Mouse (Mus musculus) retina, postnatal 7 days (tissue): ENCODE measurements around the gene Ntmt1.

Experiments used
- DNase-seq: peaks from one replicate; pipeline ENCODE4 v3.0.0-alpha.2; 2012; ENCODE audit warnings: low read depth, low spot score

Gene Ntmt1

DNA sequence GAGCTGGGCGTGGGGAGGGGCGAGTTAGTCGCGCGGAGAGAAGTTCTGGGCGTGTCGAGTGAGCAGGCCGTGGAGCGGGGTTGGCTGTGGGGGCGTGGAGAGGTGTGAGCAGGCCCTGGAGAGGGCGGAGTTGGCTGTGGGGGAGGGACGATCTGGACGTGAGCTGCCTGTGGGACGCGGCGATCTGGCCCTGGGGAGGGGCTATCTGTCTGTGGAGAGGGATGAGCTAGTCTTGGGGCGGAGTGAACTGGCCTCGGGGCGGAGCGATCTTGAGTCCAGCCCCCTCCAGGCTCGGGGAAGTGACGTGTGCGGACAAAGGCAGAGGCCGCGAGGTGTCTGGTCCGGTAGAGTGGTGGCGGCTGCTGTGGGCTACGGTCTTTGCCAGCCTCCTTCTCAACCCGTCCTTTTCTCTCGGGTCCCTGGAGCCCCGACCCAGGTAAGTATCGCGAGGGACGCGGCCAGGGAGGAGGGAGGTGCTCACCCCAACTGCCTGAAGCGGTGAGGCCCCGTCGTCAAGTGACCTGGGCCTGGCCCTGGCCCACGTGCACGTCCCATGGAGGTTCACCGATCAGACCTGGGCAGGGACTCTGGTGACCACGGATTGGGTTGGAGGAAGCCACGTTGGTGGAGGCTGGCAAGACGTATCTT is at the start of gene Ntmt1:
TSS of gene Ntmt1 (plus strand) at position 179 of the 648 bp plus-strand sequence.
- peak; percentile 98 for DNase-seq

DNA sequence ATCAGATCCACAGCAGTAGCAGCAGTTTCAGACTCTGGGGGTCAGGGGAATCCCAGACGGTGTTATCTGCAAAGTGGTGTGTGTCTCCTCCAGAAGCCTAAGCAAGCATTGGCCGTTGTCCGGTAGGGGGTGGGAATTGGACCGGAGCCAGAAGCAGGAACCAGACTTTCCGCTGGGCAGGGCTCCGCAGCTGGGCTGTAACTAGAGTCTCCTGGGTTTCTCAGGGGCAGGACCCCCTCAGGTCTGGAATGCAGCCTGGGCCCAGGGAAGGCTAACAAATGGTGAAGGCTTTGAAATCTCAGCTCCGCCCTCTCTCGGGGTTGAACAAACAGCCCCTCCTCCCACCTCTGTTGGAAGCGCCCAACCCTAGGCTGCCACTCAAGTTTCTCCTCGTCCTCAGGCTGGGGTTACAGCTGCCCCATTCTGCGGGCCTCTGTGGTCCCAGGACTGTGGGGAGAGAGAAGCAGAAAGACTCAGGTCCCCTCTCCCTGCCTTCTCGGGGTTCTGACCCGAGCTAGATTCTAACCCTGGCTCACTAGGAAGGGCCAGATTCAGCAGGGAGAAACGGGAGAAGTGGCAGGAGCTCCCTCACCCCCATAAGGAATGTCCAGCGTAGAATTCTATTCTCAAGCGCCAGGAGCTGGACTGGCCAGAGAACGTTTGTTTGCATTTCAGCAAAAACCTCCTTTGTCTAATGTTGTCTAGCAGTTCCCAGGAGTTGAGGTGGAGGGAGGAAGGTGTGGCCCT is 49.1 kb upstream of the Ntmt1 start:
- peak; percentile 27 for DNase-seq

DNA sequence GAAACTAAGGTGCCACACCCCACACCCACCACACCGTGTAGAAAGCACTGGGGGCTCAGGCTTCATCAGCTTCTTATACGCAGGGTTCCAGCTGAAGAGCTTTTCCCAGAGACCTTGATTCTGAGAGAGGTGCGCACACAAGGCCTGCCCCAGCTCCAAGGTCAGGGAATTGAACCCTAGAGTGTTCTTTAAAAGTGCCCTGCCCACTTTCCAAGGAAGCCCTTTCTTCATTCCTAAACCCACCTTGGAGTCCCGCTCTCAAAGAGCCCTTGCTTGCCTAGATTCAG is 48.6 kb upstream of the Ntmt1 start:
- DNase-seq: no peak

DNA sequence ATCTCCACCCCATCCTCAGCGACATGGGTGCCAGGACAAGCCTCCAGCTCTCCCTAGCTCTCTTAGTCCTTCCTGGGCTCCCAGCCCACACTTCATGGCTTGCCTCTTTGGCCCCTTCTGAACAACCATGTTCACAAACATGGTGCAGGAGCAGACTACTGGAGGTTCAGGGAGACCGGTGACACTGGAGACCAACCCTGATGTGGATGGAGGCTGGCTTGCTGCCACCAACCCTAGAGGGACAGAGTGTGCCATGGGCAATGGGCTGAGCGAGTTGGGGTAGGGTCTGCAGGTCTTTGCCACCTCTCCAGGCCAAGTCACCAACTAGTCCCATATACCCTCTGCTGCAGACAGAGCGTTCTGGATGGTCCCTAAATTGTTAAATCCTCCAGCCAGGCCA is 48.2 kb upstream of the Ntmt1 start:
- no peak for DNase-seq

DNA sequence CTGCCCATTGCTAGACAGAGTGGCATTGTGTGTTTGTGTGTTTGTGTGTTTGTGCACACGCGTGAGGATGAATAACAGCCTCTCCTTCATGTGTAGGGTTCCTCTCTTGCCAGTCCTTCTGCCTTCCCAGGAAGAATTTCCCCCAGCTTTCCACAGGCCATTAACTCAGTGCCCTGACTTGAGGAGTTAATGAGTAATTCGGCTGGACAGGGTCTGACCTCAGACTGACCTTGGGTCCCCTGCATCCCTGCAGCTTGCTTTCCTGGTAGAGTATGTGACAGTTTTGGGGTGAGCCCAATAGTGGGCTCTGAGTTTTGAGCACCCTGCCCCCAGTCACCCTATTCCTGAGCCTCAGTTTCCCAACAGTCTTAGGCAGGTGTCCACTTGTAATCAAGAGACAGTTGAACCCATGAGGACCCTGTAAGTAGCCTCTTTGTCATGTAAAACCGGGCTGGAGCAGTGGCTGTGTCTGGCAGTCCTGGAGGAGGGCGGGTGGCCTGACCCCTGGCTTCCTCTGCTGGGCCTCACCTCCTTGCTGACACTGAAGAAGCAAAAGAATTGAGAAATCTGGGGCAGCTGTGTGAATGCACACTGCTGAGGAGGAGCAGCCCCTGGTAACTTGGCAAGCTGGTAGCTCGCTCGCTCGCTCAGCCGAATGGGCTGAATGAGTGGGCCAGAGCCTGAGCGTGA is 47.6 kb upstream of the Ntmt1 start:
- DNase-seq: no peak

DNA sequence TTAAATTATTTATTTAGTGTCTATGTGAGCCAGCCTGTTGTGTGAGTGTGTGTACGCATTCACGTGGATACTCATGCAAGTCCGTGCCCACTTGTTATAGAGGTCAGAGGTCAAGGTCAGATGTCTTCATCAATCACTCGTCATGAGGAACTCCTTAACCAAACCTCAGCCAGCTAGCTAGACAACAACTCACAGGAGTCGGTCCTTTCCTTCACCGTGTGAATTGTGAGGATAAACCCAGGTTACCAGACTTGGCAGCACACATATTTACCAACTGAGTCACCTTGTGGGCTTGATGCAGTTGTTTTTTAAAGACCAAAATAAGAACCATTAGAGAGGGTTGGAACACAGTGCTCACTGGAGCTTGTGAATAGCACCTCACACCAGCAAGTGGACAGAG is 46.9 kb upstream of the Ntmt1 start:
- DNase-seq: no peak

DNA sequence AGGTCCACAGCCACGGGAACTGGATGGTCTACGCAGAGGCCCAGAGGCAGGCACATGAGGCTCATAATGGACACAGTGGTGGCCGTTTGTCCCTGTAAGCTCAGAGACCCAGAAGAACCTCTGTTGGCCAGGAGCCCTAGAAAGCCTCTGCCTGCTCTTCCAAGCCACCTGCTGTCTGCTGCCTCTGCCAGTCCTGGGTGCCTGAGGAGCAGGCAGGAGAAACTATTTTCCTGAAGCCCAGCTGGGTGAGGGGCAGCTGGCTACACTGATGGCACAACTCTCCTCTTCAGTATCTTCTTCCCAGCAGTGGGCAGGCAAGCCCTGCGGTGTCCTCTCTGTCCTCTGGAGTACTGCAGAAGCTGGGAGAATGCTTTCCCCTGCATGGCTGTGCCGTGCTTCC is 41.2 kb upstream of the Ntmt1 start:
- DNase-seq: no peak

DNA sequence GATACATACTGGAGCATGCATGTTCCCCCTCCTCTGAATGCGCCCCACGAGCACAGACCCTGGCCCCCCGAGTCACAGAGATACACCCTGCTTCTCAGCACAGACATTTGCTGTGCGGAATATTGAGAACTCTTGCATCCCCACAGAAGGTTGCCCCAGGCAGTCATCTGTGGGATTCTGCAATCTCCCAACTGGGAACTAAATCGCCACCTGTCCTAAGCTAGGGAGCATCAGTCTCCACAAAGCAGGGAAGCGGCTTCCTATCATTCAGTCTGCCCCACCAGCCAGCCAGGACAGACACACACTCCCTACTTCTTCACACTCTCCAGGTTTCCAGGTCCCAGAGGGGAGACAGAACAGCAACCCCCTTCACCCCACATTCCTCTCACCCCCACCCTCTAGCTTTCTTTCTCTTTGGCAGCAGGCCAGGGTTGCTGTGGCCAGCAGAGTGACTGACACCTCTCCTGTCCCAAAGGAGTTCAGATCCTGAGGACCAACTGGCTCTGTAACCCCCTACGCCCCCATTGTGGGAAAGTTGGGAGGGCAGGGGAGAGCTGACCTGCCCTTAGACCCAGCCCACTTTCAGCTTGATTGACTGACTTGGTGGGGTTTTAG is 39.9 kb upstream of the Ntmt1 start:
- DNase-seq: no peak

DNA sequence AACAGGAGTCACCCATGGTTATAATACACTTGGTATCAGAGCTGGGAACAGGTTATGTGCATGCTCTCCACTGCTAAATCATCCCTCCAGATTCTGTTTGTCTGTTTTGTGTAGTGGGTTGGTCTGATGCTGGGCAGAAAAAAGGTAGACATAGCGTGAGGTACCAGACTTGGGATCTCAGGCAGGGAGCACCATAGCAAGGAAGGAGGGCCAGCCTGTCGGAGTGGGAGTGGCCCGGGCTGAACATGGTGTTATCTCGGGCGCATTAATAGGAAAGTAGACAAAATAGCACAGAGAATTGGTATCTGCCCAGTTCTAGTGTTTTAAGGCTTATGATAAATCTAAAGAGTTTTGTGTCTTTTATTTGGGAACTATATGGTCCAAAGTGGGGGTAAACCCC is 39.1 kb upstream of the Ntmt1 start:
- no peak for DNase-seq

DNA sequence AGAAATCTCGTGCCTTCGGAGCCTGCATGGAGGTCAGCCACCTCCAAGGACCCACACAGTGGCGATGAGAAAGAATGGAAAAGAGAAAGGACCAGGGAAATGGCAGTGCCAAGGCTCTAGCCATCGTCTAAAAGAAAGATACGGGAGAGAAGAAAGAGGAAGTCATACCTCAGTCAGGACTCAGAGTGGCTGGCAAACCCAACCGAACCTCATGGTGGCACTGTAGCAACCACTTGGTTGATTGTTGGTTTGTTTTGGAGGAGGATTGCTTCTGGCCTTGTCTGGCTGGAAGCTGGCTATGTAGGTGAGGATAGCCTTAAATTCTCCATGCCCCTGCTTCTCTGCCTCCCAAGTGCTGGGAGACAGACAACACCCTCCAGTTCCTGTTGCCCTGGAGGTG is 38.4 kb upstream of the Ntmt1 start:
- no peak for DNase-seq

DNA sequence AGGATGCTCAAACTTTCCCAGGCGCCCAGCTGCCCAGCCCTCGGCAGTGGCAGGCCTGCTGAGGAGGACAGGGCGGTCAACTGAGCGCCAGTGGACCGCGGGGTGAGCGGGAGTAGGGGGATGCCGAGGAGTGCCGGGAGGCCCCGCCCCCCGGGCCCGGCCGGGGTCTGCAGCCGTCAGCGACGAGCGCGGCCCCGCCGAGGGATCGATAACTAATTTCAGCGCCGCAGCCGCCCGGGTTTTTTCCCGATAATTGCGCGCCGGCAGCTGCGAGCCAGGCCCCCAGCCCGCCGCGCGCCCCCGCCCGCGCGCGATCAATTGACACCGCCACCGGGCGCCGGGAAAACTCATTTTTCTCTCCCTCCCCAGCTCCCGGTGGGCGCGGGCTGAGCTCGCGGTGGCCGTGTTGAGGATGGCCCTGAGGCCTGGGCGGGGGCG is 36.2 kb upstream of the Ntmt1 start:
- no peak for DNase-seq

DNA sequence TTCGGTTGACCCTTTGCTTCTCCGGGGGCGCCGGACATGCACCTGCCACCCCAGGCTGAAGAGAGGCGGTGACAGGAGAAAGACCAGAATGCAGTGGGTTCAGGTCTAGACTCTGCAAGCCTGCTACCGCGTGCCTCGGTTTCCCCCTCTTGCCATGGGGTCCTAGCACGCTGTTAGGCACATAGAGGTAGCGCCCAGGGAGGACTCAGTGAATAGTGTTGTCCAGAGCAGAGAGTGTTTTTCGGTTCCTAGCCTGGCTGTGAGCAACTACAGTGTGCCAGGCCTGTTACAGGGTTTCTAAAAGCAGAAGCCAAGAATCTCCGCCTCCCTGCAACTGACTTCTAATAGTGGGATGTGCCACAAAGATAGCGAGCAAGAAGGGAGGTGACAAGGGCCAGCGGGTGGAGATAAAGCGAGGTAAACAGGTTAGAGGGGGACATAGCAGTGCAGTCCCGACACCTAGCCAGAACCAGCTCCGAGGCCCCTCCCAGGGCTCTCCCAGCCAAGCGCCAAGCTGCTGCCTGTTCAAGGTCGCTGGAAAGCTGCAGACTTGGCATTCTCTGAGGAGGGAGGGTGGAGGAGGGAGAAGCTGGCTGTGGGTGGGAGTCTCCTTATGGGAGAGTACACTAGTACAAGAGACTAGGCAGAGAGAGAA is 35.7 kb upstream of the Ntmt1 start:
- no peak for DNase-seq

DNA sequence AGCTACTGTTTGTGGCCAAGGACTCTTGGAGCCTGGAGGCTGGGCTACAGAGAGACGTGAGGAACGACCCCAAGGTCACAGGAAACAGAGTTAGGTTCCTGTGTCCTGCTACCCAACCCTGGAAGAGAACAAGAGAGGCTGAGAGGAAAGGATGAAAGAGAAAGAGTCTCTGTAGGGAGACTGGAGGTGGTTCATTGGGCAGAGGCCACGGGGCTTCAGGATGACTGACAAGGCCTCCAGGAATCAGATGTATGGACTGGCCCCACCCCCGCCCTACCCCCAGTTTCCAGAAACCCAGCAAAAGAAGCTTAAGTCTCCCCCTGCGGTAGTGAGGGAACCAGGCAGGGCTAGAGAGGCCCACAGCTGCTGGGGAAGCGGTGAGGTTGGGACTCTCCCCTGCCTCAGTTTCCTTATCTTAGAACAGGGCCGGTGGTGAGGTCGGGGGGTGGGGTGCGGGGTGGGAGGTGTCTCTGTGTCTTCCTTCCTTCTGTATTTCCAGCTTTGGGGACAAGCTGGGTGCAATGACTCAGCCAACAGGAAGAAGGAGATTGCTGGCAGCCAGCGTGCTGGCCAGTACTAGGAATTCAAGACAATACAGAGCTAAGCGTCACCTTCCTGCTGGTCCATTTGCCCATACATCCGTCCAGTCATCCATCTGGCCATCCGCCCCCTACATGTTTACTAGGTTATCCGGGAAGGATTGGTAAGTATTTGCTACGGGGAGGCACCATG is 34.9 kb upstream of the Ntmt1 start:
- no peak for DNase-seq

DNA sequence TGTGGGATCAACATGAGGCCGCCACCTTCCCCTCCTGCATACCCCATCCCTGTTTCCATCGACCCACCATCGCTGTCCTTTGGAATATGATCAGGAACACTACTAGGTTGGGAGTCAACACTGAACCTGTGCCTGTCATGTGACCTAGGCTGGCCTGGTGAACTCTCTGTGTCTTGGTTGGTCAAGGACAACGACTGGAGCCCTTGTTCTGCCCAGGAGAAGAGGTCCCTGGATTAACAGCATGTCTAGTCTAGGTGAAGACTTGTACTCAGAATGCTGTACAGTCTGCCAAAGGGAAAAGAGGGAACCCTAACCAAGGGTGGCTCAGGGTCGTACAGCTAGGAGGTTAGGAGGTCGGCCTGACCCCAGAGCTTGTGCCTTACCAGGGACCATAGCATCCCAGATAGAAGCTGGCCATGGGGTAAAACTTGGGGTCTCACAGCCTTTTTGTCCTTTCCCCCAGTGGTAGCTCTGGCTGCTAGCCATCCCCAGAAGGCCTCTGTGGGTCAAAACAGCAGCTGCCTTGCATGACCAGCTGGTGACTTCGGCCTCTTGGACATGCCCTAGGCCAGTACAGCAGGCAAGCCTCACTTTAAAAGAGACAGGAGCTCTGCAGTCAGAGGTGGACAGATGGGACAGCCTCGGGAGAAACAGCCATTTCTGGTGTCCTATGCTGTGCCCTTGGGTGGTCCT is 34.2 kb upstream of the Ntmt1 start:
- no peak for DNase-seq

DNA sequence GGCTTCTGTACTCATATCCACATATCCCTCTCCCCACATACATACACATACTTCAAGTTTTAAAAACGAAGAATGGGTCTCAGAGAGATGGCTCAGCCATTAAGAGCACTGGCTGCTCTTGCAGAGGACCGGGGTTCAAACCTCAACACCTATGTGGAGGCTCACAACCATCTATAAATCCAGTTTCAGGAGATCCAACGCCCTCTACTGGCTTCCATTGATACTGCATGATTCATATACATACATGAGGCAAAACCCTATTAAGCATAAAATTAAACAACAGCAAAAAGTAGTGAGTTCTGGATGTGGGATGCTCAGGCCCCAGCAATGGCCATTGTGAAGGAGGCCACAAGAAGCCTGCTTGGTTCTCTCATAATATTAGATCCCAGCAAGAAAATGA is 31.7 kb upstream of the Ntmt1 start:
- no peak for DNase-seq

DNA sequence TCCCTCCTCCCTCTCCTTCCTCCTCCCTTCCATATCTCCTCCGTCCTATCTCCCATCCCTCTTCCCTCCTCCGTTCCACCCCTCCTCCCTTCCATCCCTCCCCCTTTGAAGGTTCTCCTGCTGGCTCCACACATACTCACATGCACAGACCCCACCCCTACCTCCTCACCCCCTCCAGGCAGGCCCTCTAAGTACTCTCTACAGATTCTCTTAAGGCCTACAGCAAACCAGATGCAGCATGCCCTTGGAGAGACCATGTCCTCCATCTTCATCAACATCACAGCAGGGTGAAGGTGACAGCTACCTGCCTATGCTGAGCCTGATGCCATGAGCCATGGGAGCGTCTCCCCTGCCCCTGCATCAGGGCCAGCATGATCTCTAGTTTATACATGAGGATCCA is 30.4 kb upstream of the Ntmt1 start:
- DNase-seq: no peak

DNA sequence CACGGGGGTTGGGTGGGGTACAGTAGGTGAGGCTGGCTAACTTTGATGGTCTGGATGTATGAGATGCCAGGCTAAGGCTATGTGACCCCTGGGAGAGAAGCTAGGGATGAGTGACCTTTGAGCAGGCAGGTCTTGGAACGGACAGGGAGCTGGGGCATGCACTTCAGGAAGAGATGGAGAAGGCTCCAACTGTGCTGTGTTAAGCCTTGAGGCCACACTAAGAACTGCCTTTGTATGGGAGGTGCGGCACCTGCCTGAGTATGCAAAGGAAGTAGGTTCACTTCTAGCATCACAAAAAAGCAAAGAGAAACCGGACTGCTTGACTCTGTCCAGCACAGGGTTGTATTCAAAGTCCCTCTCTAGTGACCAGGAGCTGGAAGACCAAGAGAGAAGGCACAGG is 29.4 kb upstream of the Ntmt1 start:
- DNase-seq: no peak

DNA sequence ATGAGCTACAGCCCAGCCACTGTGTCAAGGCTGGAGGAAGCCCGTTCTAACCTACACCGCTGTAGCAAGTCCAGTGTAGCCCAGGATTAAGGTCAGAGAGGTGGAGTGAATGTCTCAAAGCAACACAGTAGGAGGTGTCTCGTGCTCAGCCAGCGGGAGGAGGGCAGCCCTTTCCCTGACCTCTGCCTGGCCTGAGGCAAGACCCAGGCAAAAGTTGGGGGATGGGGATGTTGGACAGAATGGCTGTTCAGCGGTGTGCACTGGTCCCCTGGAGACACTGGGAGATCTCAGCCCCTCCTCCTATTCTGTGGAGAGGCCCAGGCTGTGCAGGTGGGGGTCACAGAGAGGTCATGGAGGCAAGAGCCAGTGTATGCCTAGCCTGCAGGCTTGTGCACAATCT is 28.4 kb upstream of the Ntmt1 start:
- no peak for DNase-seq

DNA sequence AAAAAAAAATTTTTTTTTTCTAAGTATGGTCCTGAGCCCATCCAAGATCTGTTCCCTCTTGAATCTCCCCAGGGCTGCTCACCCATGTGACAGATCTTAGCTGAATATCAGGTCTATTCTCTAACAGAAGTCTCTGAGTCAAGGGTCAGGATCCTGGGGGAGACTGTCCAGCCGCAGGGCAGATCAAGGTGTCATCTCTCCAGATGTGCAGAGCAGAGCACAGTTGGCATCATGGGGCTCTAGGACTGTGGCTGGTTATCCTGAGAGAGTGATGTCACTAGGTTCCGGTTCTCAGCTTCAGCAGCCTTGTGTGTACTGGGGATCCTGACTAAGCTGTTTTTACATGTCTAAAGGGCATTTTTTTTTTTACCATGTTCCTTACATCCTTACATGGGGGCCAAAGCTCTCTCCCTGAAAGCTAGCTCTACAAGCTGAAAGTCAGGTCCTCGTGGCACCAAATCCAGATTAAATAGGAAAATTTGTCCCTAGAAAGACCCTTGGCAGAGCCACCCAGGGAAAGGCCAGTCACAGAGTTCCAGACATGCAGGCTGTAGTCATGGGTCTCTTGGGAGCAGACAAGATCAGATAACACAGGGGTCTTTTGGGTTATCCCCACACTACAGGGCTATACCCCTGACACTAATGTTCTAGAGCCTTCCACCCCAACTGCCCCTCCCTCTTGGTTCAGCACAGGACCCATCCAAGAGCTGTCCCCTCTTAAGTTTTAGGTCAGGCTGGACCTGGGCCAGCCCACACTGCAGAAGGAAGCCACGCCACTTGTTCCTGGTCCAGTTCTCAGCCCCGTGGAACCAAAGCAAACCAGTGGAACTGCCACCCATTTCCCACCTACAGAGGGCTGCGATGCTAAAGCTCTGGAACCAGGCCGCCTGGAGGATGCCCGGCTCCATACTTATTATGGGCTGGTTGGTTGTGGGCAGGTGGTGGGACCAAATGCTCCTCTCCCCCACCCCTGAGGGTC is 25.0 kb upstream of the Ntmt1 start:
- no peak for DNase-seq

DNA sequence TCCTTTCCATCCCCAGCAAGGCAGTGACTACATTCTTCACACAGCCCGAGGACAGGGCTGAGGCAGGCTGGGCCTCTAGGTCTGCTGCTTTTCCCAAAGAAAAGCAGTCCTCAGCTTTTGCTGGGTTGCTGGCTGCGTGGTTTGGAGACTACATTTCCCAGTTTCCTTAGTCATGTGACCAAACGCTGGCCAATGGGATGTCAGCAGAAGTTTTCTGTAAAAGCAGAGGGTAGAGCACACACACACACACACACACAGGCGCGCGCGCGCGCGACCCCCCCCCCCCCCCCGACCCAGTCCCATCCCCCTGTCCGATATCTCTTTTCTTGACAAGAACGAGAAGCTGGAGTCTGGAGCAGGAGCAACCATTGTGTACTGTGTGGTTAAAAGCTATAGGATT is 24.3 kb upstream of the Ntmt1 start:
- no peak for DNase-seq
